Mouse (Mus musculus) E14TG2a.4 (cell line): Measurements from ENCODE around the gene Foxo6.

Experiments used
- CTCF ChIP-seq: conservative IDR thresholded peaks from 2 replicates; pipeline ENCODE4 v1.5.1; 2014; ENCODE audit warnings: low read length
- NANOG ChIP-seq: IDR thresholded peaks from 2 replicates; pipeline ENCODE4 v1.6.1; 2014; ENCODE audit warnings: borderline replicate concordance, low read length, mixed read lengths
- POU5F1 ChIP-seq: IDR thresholded peaks from 2 replicates; pipeline ENCODE4 v1.6.1; 2014; ENCODE audit warnings: low read length, borderline replicate concordance

DNA sequence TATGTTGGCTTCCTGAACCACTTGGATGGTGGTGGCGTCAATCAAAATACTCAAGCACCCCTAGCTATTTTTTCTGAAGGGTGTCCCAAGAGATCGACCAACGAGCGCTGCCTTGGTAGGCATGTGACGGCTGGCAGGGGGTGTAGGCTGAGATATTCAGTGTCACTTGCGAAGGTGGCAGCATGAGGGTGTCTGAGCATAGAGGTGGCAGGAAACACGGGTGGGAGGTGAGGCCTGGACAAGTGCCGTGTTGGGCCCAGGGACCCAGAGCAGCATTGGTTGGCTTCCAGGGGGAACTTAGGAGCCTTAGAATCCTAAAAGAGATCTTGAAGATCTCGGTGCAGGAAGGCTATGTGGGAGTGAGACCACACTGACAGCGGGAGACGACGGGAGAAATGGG lies 6.7 kb downstream of the Foxo6 start:
- TF ChIP-seq CTCF (no peak), POU5F1 (no peak), NANOG (no peak)
